Mouse (Mus musculus) CH12.LX (cell line): ENCODE measurements at regions not wholly inside any gene's neighbourhood (a gene's known extent, or its start where the extent isn't known, plus 50 kb on each side); places are given as distances from the start of the nearest gene placed in this dataset.

Source experiments
- DNase-seq: peaks from one replicate; pipeline ENCODE4 v3.0.0-alpha.2; 2013; ENCODE audit errors: extremely low read depth
- H3K27ac ChIP-seq: 2 replicates; pipeline ENCODE4 v1.5.1; 2012; ENCODE audit warnings: low read depth, mild to moderate bottlenecking, control low read depth, moderate library complexity; ENCODE audit not compliant: insufficient read depth
- H3K27me3 ChIP-seq: replicated peaks from 2 replicates; pipeline ENCODE3; 2012; ENCODE audit warnings: inconsistent platforms
- H3K36me3 ChIP-seq, 2 experiments: replicated peaks in 1 of 2; 2 replicates each; pipeline versions ENCODE3 to v1.6.1; 2012; ENCODE audit warnings: inconsistent platforms in 1 of 2, low read length in 1 of 2, mild to moderate bottlenecking in 1 of 2, mixed read lengths in 1 of 2, moderate library complexity in 1 of 2; ENCODE audit not compliant: control insufficient read depth in 1 of 2, insufficient read depth in 1 of 2
- H3K4me1 ChIP-seq, 2 experiments: 2 replicates each; pipeline ENCODE4 v1.6.1; 2012; ENCODE audit warnings: inconsistent platforms in 1 of 2, moderate library complexity in 1 of 2; ENCODE audit not compliant: insufficient read depth in 2 of 2, control insufficient read depth in 1 of 2
- H3K4me2 ChIP-seq: 2 replicates; pipeline ENCODE4 v1.6.1; 2012; ENCODE audit warnings: low read depth, mild to moderate bottlenecking, control low read depth; ENCODE audit not compliant: poor library complexity, insufficient read depth, severe bottlenecking
- H3K4me3 ChIP-seq, 3 experiments: fragments of 150-350 bp in 1 of 3; sonication (generic) in 1 of 3; replicated peaks in 1 of 3; 2 replicates each; pipeline versions ENCODE3 to v1.5.1; 2011 to 2012; ENCODE audit warnings: low read depth in 2 of 3, low read length in 2 of 3, mild to moderate bottlenecking in 2 of 3, moderate library complexity in 2 of 3, control low read depth in 1 of 3, improper control_type of control experiment in 1 of 3, inconsistent platforms in 1 of 3, mixed read lengths in 1 of 3; ENCODE audit not compliant: poor library complexity in 1 of 3
- H3K79me2 ChIP-seq: replicated peaks from 2 replicates; pipeline ENCODE4 v1.6.1; 2012; ENCODE audit warnings: mild to moderate bottlenecking, moderate library complexity; ENCODE audit not compliant: control insufficient read depth, poor library complexity, insufficient read depth, severe bottlenecking; ENCODE audit errors: extremely low read depth
- H3K9ac ChIP-seq: 2 replicates; pipeline ENCODE4 v1.6.1; 2012; ENCODE audit warnings: low read depth, mild to moderate bottlenecking, control low read depth, moderate library complexity; ENCODE audit not compliant: insufficient read depth
- H3K9me3 ChIP-seq: replicated peaks from 2 replicates; pipeline ENCODE3; 2012; ENCODE audit warnings: low read length, inconsistent platforms, mixed read lengths
- CHD1 ChIP-seq: IDR thresholded peaks from 2 replicates; pipeline ENCODE4 v1.6.1; 2012; ENCODE audit warnings: low read depth, low read length, improper control_type of control experiment, inconsistent platforms
- CHD2 ChIP-seq: IDR thresholded peaks from 2 replicates; pipeline ENCODE4 v1.6.1; 2011; ENCODE audit warnings: low read length, improper control_type of control experiment
- CTCF ChIP-seq, 2 experiments: IDR thresholded peaks in 1 of 2; conservative IDR thresholded peaks in 1 of 2; 2 replicates each; pipeline ENCODE4 v1.5.1; 2011 to 2012; ENCODE audit warnings: low read depth in 2 of 2, low read length in 2 of 2, improper control_type of control experiment in 1 of 2, inconsistent platforms in 1 of 2, mild to moderate bottlenecking in 1 of 2, moderate library complexity in 1 of 2
- E2F4 ChIP-seq: IDR thresholded peaks from 2 replicates; pipeline ENCODE4 v1.6.1; 2011; ENCODE audit warnings: low read depth, low read length, improper control_type of control experiment; ENCODE audit not compliant: insufficient replicate concordance
- ELF1 ChIP-seq: IDR thresholded peaks from 2 replicates; pipeline ENCODE4 v1.6.1; 2014; ENCODE audit warnings: low read depth, mild to moderate bottlenecking, inconsistent platforms, low read length, improper control_type of control experiment
- GABPA ChIP-seq: IDR thresholded peaks from 2 replicates; pipeline ENCODE4 v1.6.1; 2012; ENCODE audit warnings: low read depth, low read length, improper control_type of control experiment, inconsistent platforms; ENCODE audit not compliant: insufficient replicate concordance
- HCFC1 ChIP-seq: IDR thresholded peaks from 2 replicates; pipeline ENCODE4 v1.6.1; 2012; ENCODE audit warnings: low read depth, mild to moderate bottlenecking, inconsistent platforms, low read length, improper control_type of control experiment
- JUND ChIP-seq: conservative IDR thresholded peaks from 2 replicates; pipeline ENCODE4 v1.6.1; 2011; ENCODE audit warnings: low read depth, low read length, improper control_type of control experiment
- MAX ChIP-seq: IDR thresholded peaks from 2 replicates; pipeline ENCODE4 v1.6.1; 2011; ENCODE audit warnings: low read length, improper control_type of control experiment
- MEF2A ChIP-seq: IDR thresholded peaks from 2 replicates; pipeline ENCODE4 v1.6.1; 2014; ENCODE audit warnings: low read depth, mild to moderate bottlenecking, inconsistent platforms, low read length, improper control_type of control experiment, borderline replicate concordance
- MXI1 ChIP-seq: IDR thresholded peaks from 2 replicates; pipeline ENCODE4 v1.6.1; 2011; ENCODE audit warnings: mild to moderate bottlenecking, low read depth, low read length, improper control_type of control experiment
- MYC ChIP-seq: IDR thresholded peaks from 2 replicates; pipeline ENCODE4 v1.6.1; 2011; ENCODE audit warnings: low read depth, mild to moderate bottlenecking, improper control_type of control experiment, low read length
- NELFE ChIP-seq: IDR thresholded peaks from 2 replicates; pipeline ENCODE4 v1.6.1; 2011; ENCODE audit warnings: low read depth, low read length, improper control_type of control experiment
- NRF1 ChIP-seq: IDR thresholded peaks from 2 replicates; pipeline ENCODE4 v1.6.1; 2014; ENCODE audit warnings: low read depth, mild to moderate bottlenecking, inconsistent platforms, low read length, improper control_type of control experiment, moderate library complexity
- PAX5 ChIP-seq: IDR thresholded peaks from 2 replicates; pipeline ENCODE4 v1.6.1; 2012; ENCODE audit warnings: low read length, inconsistent platforms, mixed read lengths
- RCOR1 ChIP-seq: conservative IDR thresholded peaks from 2 replicates; pipeline ENCODE4 v1.6.1; 2012; ENCODE audit warnings: low read depth, mild to moderate bottlenecking, inconsistent platforms, low read length, improper control_type of control experiment
- SIN3A ChIP-seq: IDR thresholded peaks from 2 replicates; pipeline ENCODE4 v1.6.1; 2012; ENCODE audit warnings: low read length, improper control_type of control experiment, inconsistent platforms
- TBP ChIP-seq: conservative IDR thresholded peaks from 2 replicates; pipeline ENCODE4 v1.6.1; 2011; ENCODE audit warnings: low read depth, low read length, improper control_type of control experiment
- TCF12 ChIP-seq: IDR thresholded peaks from 2 replicates; pipeline ENCODE4 v1.6.1; 2014; ENCODE audit warnings: low read depth, mild to moderate bottlenecking, inconsistent platforms, low read length, improper control_type of control experiment
- UBTF ChIP-seq: IDR thresholded peaks from 2 replicates; pipeline ENCODE4 v1.6.1; 2012; ENCODE audit warnings: low read depth, mild to moderate bottlenecking, inconsistent platforms, low read length, improper control_type of control experiment, moderate library complexity
- USF1 ChIP-seq: IDR thresholded peaks from 2 replicates; pipeline ENCODE4 v1.6.1; 2014; ENCODE audit warnings: low read depth, mild to moderate bottlenecking, inconsistent platforms, low read length, improper control_type of control experiment
- USF2 ChIP-seq: conservative IDR thresholded peaks from 2 replicates; pipeline ENCODE4 v1.6.1; 2011; ENCODE audit warnings: low read depth, low read length, improper control_type of control experiment
- ZC3H11A ChIP-seq: IDR thresholded peaks from 2 replicates; pipeline ENCODE4 v1.6.1; 2012; ENCODE audit warnings: low read depth, mild to moderate bottlenecking, inconsistent platforms, low read length, improper control_type of control experiment
- ZKSCAN1 ChIP-seq: IDR thresholded peaks from 2 replicates; pipeline ENCODE4 v1.6.1; 2012; ENCODE audit warnings: low read depth, inconsistent platforms, low read length, improper control_type of control experiment, borderline replicate concordance
- ZNF384 ChIP-seq: IDR thresholded peaks from 2 replicates; pipeline ENCODE4 v1.6.1; 2012; ENCODE audit warnings: low read depth, low read length, improper control_type of control experiment, inconsistent platforms
- dilution Hi-C: fragments of 300-500 bp; cut with MboI; formaldehyde crosslinking; loops from 2 replicates; pipeline ENCODE4 v1.14.3; 2020; ENCODE audit warnings: low sequenced_read_pairs; ENCODE audit not compliant: extremely low pct_unique_long_range_greater_than_20kb, extremely low pct_ligation_motif_present
- in situ Hi-C: fragments of 300-500 bp; cut with MboI; formaldehyde crosslinking; loops from 3 replicates; pipeline ENCODE4 v1.14.3; 2019; ENCODE audit warnings: low sequenced_read_pairs, low pct_ligation_motif_present, low pct_unique_long_range_greater_than_20kb, mixed read lengths

DNA sequence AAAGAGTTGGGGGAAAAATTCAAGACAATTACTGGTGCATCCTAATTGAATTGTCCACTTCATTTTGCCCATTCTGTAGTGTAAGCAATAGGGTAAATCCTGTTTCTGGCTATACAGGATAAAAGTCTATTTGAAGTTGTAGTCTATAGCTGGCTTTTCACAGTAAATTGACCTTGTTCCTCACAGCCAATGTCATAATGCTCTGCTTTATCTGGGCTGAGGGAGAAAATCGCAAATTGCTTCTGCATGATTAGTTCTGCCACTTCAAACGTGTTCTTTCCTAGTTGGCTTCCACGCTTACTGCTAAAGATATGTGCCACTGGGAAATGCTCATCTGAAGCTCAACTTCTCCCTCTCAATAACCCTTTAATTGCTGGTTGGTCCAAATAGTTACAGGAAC is 134.5 kb downstream of the Isl1 start:
- Histone ChIP-seq H3K4me3 (no peak overlapping the region), H3K79me2 (no peaks in the 10 kb centered on the region)
- in situ Hi-C loops, result no loop called here
- TF ChIP-seq E2F4 (no peak), UBTF (no peak), MYC (no peak), USF1 (no peak), ZKSCAN1 (no peak), ZC3H11A (no peak)
- TF ChIP-seq, all 38 proteins: peak for 0
- H3K36me3 ChIP-seq, result no peaks in the 10 kb centered on the region
- H3K9ac ChIP-seq, result no peak overlapping the region
- no peak overlapping the region for H3K4me2 ChIP-seq
- no peaks in the 10 kb centered on the region for H3K27me3 ChIP-seq
- no peaks in the 10 kb centered on the region for H3K4me1 ChIP-seq
- dilution Hi-C loops, result no loop called here
- peaks cover 32% of the 10 kb centered on the region for H3K9me3 ChIP-seq
- H3K27ac ChIP-seq, result no peak overlapping the region
- DNase-seq, result no peak

- in situ Hi-C loops (no loop called here), dilution Hi-C loops (no loop called here)
Measured at GRCm38 (mm10) chr13:116173866-116174265, 135.6 kb downstream of the Isl1 start.

GRCm38 (mm10) chr13:116143022-116143421 is 166.5 kb downstream of the Isl1 start:
- Histone ChIP-seq H3K27me3 (no peaks in the 10 kb centered on the region), H3K4me3 (no peak overlapping the region), H3K4me2 (no peak overlapping the region), H3K79me2 (no peaks in the 10 kb centered on the region), H3K9me3 (peaks cover 12% of the 10 kb centered on the region), H3K9ac (no peak overlapping the region), H3K36me3 (no peaks in the 10 kb centered on the region), H3K27ac (no peak overlapping the region), H3K4me1 (no peaks in the 10 kb centered on the region)
- in situ Hi-C loops, result no loop called here
- no peak for DNase-seq
- dilution Hi-C loops, result no loop called here
- TF ChIP-seq TCF12 (no peak), CHD2 (no peak), CHD1 (no peak), GABPA (no peak), SIN3A (no peak)

More at GRCm38 (mm10) chr13:116173866-116174265, 135.6 kb downstream of the Isl1 start:
- Histone ChIP-seq H3K4me3 (no peak overlapping the region), H3K9ac (no peak overlapping the region), H3K79me2 (no peaks in the 10 kb centered on the region), H3K36me3 (no peaks in the 10 kb centered on the region), H3K9me3 (peaks cover 26% of the 10 kb centered on the region), H3K4me2 (no peak overlapping the region), H3K27me3 (no peaks in the 10 kb centered on the region), H3K27ac (no peak overlapping the region), H3K4me1 (no peaks in the 10 kb centered on the region)
- no peak for TF ChIP-seq MEF2A
- no peak for TF ChIP-seq MXI1
- TF ChIP-seq USF2, result no peak
- no peak for TF ChIP-seq ZNF384
- TF ChIP-seq CTCF (conservative IDR thresholded peaks at IDR 0.05 in 1 of 2, IDR thresholded peaks at IDR 0.05 in 1 of 2; ENCODE audit: low read depth in 2 of 2, low read length in 2 of 2), result no peak
- no peak for TF ChIP-seq ELF1
- TF ChIP-seq RCOR1, result no peak
- TF ChIP-seq SIN3A, result no peak
- no peak for TF ChIP-seq E2F4
- TF ChIP-seq NRF1, result no peak
- TF ChIP-seq HCFC1, result no peak
- no peak for TF ChIP-seq NELFE
- no peak for TF ChIP-seq PAX5
- TF ChIP-seq TBP, result no peak
- no peak for TF ChIP-seq JUND
- TF ChIP-seq MAX, result no peak
- DNase-seq, result no peak
